Mouse (Mus musculus): Measurements from ENCODE around the gene Dph5.

DNA sequence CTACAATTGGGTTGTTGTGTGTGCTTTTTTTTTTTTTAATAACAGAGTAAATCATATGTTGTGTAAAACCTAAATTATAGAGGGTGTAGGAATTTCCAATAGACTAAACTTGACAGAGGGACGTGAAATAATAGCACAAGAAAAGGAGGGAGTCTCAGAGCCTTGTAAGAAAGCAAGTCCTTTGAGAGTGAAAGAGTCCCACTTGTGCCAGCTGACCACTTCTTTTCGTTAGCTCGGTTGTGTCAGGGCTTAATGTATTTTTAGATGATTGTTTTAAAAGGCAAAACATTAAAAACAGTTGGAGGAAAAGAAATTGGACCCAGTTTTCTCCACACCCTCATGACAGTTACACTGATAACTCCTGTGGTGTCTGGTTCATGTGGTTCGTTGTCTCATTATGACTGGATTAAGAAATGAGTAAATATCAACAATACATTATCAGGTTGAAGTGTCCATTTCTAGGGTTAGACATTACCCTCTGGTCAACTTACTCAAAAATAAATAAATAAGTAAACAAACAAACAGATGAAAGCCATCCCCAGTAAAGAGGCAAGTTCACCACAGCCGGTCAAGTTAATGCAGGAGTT is 42.5 kb upstream of the Dph5 start:
- no peak for TF ChIP-seq CTCF (IDR thresholded peaks at IDR 0.05; ENCODE audit: extremely low read depth, insufficient read depth, insufficient read length, insufficient replicate concordance)
- no peak for TF ChIP-seq POLR2A (IDR thresholded peaks at IDR 0.05; ENCODE audit: low read depth, low read length)

Measured in spleen, adult 2 months (tissue).